Mouse (Mus musculus) forebrain, embryonic 14.5 days (tissue): ENCODE data around the gene Apbb1. TPM values are rescaled to one million over a fixed set of nuclear protein-coding genes. Genes with fewer than 3 reads are reported as not detected.

Experiments
- ATAC-seq: fragments of 200-750 bp; cut with Nextera tagmentation; 2 replicates; pipeline ENCODE4 v1.8.0; 2017; ENCODE audit warnings: mild to moderate bottlenecking, moderate library complexity
- DNase-seq: peaks from one replicate; pipeline ENCODE4 v3.0.0-alpha.2; 2015; ENCODE audit warnings: low spot score
- H3K27ac ChIP-seq: fragments of 300-500 bp; sonication (generic); 2 replicates; pipeline ENCODE4 v1.5.1; 2014; ENCODE audit warnings: low read depth, mild to moderate bottlenecking, control low read depth, low read length, moderate library complexity
- H3K27me3 ChIP-seq: fragments of 300-500 bp; sonication (generic); replicated peaks from 2 replicates; pipeline ENCODE4 v1.6.1; 2014; ENCODE audit warnings: low read length, control low read depth, mixed read lengths; ENCODE audit not compliant: control insufficient read depth, insufficient read depth
- H3K36me3 ChIP-seq: fragments of 300-500 bp; sonication (generic); 2 replicates; pipeline ENCODE4 v1.6.1; 2014; ENCODE audit warnings: low read length, control low read depth; ENCODE audit not compliant: control insufficient read depth, insufficient read depth
- H3K4me1 ChIP-seq: fragments of 300-500 bp; sonication (generic); 2 replicates; pipeline ENCODE4 v1.6.1; 2014; ENCODE audit warnings: antibody characterized with exemption, low read length, control low read depth; ENCODE audit not compliant: control insufficient read depth, insufficient read depth
- H3K4me2 ChIP-seq: fragments of 300-500 bp; sonication (generic); 2 replicates; pipeline ENCODE4 v1.6.1; 2014; ENCODE audit warnings: mild to moderate bottlenecking, control low read depth, low read length
- H3K4me3 ChIP-seq: fragments of 300-500 bp; sonication (generic); 2 replicates; pipeline ENCODE4 v1.5.1; 2014; ENCODE audit warnings: low read depth, low read length, control low read depth
- H3K9ac ChIP-seq: fragments of 300-500 bp; sonication (generic); 2 replicates; pipeline ENCODE4 v1.6.1; 2014; ENCODE audit warnings: mild to moderate bottlenecking, low read length, control low read depth, moderate library complexity
- H3K9me3 ChIP-seq: fragments of 300-500 bp; sonication (generic); replicated peaks from 2 replicates; pipeline ENCODE4 v1.6.1; 2016; ENCODE audit warnings: low read length, control low read depth, mixed read lengths; ENCODE audit not compliant: control insufficient read depth
- WGBS: fragments of 180-500 bp; shearing (Covaris S2); extraction: QIAGEN DNeasy Blood & Tissue Kit; methylation state at CpG from one replicate; pipeline ENCODE4 v1.1.7; 2014; 5-methylcytosine and 5-hydroxymethylcytosine counted together
- polyA plus RNA-seq: library from polyadenylated mRNA; unstranded; fragments of >200 nt; fragmentation: Nextera tagmentation; extraction: Ambion mirVana; gene quantifications from 2 replicates; pipeline ENCODE4 v1.2.1, GENCODE M21; 2014

Gene Apbb1
- polyA plus RNA-seq, 1 experiment from 2014 or later = 188 TPM

DNA sequence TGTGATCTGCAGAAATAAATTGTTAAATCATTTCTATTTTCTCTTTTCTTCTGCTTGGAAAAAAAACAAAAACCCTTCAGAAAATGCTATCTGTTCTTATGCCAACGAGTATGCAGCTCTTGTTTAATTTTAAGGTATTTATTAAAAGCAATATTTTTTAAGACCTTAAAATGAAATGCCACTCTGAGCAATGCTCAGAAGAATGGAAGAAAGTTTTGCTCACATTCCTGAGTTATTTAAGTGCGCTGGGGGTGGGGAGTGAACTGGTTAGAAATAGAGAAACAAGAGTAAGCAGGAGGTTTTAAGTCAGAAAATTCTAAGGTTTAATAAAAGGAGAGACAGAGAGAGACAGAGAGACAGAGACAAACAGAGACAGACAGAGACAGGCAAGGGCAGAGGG is 61.7 kb downstream of the Apbb1 start:
- Histone ChIP-seq H3K9ac (no peak overlapping the region), H3K4me1 (no peaks in the 10 kb centered on the region), H3K27me3 (no peaks in the 10 kb centered on the region), H3K36me3 (no peaks in the 10 kb centered on the region), H3K4me3 (no peak overlapping the region), H3K4me2 (no peak overlapping the region), H3K27ac (no peak overlapping the region), H3K9me3 (no peaks in the 10 kb centered on the region)
- ATAC-seq (no peak), DNase-seq (no peak)
- 82% methylated on average over 2 of the region's 2 CpGs for WGBS

DNA sequence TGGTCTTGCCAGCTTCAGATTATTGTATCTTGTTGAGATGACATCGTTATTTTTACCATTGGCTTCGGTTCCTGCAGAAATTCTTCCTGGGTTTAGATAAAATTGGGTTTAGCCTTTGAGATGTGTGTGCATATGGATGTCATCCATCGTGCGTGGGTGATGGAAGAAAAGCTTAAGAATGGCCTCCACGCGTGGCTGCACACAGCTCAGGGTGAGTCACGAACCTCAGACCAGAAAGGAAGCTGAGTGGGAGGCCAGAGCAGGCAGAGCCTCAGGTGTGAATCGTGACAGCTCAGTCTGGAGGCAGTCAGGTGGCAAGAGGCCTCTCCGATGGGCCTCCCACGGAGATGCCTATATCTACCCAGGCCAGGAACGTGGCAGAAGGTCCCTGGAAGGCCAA is 62.1 kb downstream of the Apbb1 start:
- DNase-seq (no peak), ATAC-seq (no peak)
- WGBS = 76% methylated on average over 11 of the region's 11 CpGs
- Histone ChIP-seq H3K4me3 (no peak overlapping the region), H3K9me3 (no peaks in the 10 kb centered on the region), H3K27me3 (no peaks in the 10 kb centered on the region), H3K4me1 (no peaks in the 10 kb centered on the region), H3K27ac (no peak overlapping the region), H3K9ac (no peak overlapping the region), H3K36me3 (no peaks in the 10 kb centered on the region), H3K4me2 (no peak overlapping the region)

DNA sequence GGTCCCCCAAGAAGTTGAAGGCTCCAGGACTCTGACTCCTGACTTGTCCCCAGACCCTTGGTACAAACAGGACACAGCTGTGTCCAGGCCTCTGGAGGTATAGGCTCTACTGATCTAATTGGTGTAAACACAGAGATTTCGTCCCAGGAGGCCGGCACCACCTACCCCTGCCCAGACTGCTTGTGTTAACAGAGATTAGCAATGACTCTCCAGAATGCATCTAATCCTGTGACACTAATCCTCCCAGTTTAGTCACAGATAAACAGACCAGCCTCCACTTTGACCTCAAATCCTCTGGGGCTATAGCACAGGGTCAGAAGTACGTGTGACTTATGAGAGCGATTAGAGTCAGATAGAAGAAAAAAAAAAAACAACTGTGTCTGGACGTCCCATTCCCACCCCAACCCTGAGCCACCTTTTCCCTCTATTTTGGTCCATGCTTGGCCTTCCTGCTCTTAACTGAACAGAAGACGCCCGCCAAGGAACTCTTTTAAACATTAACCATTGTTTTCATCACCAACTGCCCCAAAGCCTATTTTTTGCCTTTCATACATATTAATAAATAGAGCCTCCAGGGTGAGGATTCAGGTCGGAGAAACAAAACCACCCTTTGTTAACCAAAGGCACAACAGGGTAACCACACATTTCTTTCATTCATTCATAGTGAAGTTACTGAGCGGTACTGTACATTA is 64.6 kb downstream of the Apbb1 start:
- H3K36me3 ChIP-seq = no peaks in the 10 kb centered on the region
- DNase-seq = no peak
- 38% methylated on average over 9 of the region's 9 CpGs for WGBS
- no peaks in the 10 kb centered on the region for H3K27me3 ChIP-seq
- H3K9ac ChIP-seq = no peak overlapping the region
- ATAC-seq = no peak
- no peak overlapping the region for H3K4me2 ChIP-seq
- H3K27ac ChIP-seq = no peak overlapping the region
- H3K4me1 ChIP-seq = no peaks in the 10 kb centered on the region
- H3K4me3 ChIP-seq = no peak overlapping the region
- H3K9me3 ChIP-seq = no peaks in the 10 kb centered on the region

DNA sequence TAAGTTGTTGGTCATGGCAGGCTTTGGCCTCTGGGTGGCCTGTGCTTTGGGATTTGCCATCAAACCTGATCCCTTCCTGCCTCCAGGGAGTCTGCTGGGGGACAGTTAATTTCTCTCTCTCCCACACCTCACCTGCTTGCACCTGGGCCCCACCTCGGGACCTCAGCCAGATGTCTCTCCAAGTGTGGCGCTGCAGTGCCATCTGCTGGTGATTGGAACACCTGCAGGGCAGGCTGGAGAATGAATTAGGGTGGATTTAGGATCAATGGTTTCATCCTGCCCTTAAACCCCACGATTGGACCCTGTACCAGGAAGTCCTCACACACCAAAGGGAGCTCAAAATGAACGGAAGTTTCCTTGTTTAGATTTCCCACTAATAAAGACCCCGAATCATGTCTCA is 66.3 kb downstream of the Apbb1 start:
- no peaks in the 10 kb centered on the region for H3K27me3 ChIP-seq
- no peak overlapping the region for H3K27ac ChIP-seq
- no peaks in the 10 kb centered on the region for H3K4me1 ChIP-seq
- H3K9ac ChIP-seq = no peak overlapping the region
- no peaks in the 10 kb centered on the region for H3K36me3 ChIP-seq
- no peak overlapping the region for H3K4me2 ChIP-seq
- 11% methylated on average over 5 of the region's 5 CpGs for WGBS
- no peaks in the 10 kb centered on the region for H3K9me3 ChIP-seq
- H3K4me3 ChIP-seq = no peak overlapping the region
- DNase-seq (peak; percentile 62), ATAC-seq (peak; percentile 49)

DNA sequence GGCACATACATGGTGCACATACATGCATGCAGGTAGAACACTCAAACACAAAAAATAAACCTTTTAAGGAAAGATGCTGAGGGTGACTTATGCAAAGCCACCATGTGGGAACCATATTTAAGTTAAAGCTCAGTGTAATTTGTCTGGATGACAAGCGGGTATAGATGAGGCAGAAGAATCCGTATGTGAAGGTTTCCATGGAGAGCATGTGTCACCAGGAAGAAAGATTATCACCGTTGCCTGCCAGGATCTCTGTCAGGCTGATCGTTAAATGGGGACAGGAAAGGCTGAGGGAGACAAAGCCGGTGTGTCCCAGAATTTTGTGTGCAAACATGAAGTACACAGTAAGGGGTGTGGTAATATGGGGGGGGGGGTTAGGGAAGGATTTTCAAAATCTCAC is 66.9 kb downstream of the Apbb1 start:
- ATAC-seq (peak; percentile 31), DNase-seq (peak; percentile 23)
- Histone ChIP-seq H3K9ac (no peak overlapping the region), H3K4me2 (no peak overlapping the region), H3K36me3 (no peaks in the 10 kb centered on the region), H3K4me1 (no peaks in the 10 kb centered on the region), H3K9me3 (no peaks in the 10 kb centered on the region), H3K27ac (no peak overlapping the region), H3K27me3 (no peaks in the 10 kb centered on the region), H3K4me3 (no peak overlapping the region)
- WGBS = 49% methylated on average over 5 of the region's 5 CpGs

DNA sequence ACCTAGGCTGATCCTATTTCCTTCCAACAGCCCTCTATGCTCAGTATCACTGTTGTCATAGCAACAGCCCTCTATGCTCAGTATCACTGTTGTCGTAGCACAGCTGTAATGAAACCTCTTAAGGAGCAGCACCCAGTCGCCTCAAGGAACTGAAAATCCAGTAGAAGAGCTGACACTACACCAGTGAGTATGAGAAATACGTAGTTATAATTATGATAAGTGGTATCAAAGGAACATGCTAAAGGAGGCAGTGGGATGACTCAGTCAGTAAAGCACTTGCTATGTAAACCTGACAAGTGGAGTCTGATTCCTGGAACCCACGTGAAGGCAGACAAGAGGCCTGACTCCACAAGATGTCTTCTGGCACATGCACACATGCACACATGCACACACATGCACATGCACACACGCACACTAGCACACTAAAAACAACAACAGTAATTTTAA is 67.6 kb downstream of the Apbb1 start:
- DNase-seq (peak; percentile 54), ATAC-seq (peak; percentile 63)
- WGBS = 61% methylated on average over 5 of the region's 5 CpGs
- H3K9ac ChIP-seq = no peak overlapping the region
- no peak overlapping the region for H3K27ac ChIP-seq
- no peaks in the 10 kb centered on the region for H3K27me3 ChIP-seq
- H3K4me1 ChIP-seq = no peaks in the 10 kb centered on the region
- H3K4me2 ChIP-seq = no peak overlapping the region
- H3K4me3 ChIP-seq = no peak overlapping the region
- H3K9me3 ChIP-seq = no peaks in the 10 kb centered on the region
- no peaks in the 10 kb centered on the region for H3K36me3 ChIP-seq

DNA sequence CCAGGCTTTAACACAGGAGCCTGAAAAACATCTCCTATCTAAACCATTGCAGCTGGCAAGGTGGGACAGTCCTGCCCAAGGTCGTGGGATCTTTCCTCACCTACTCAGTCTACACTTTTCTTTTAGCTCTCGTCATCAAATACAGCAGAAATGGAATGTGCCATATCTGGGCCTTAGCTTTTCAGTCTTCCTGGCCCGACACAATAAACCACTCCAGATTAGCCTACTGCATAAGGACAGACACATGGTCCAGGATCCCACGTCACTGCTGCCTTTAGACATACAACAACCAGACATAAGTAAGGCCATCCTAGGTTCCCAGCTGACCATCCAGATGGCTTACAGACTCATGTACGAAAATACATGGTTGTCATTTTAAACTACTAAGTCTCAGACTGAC is 71.3 kb downstream of the Apbb1 start:
- Histone ChIP-seq H3K4me3 (no peak overlapping the region), H3K4me2 (no peak overlapping the region), H3K27ac (no peak overlapping the region), H3K27me3 (no peaks in the 10 kb centered on the region), H3K9ac (no peak overlapping the region), H3K4me1 (no peaks in the 10 kb centered on the region), H3K36me3 (no peaks in the 10 kb centered on the region), H3K9me3 (no peaks in the 10 kb centered on the region)
- 83% methylated on average over 5 of the region's 5 CpGs for WGBS
- no peak for DNase-seq
- ATAC-seq = no peak

Other genes with a start within 250 kb of the Apbb1 start
- not detected in 2 replicates for gene Olfr690, start 247.5 kb downstream of the Apbb1 start, polyA plus RNA-seq
- gene Olfr691, start 239.4 kb downstream of the Apbb1 start, polyA plus RNA-seq = not detected in 2 replicates
- gene Olfr692, start 213.4 kb downstream of the Apbb1 start, polyA plus RNA-seq = not detected in 2 replicates
- gene Gm5901, start 206.6 kb downstream of the Apbb1 start, polyA plus RNA-seq = not detected in 2 replicates
- 30.4 and 39.8 TPM in 2 replicates for gene Fam160a2, start 181.6 kb downstream of the Apbb1 start, polyA plus RNA-seq
- not detected in 2 replicates for gene Cnga4, start 177.1 kb downstream of the Apbb1 start, polyA plus RNA-seq
- 1.1 and 1.6 TPM in 2 replicates for gene Cckbr, start 155.9 kb downstream of the Apbb1 start, polyA plus RNA-seq
- 28.6 and 31.3 TPM in 2 replicates for gene Cavin3, start 99.4 kb downstream of the Apbb1 start, polyA plus RNA-seq
- 79.9 and 88.5 TPM in 2 replicates for gene Smpd1, start 27.3 kb downstream of the Apbb1 start, polyA plus RNA-seq
- gene Hpx, start 18.5 kb upstream of the Apbb1 start, polyA plus RNA-seq = not detected in 2 replicates
- 41.0 and 52.4 TPM in 2 replicates for gene Trim3, start 51.9 kb upstream of the Apbb1 start, polyA plus RNA-seq
- gene Timm10b, start 58.4 kb upstream of the Apbb1 start, polyA plus RNA-seq = 137 and 144 TPM in 2 replicates
- gene Arfip2, start 58.8 kb upstream of the Apbb1 start, polyA plus RNA-seq = 92.9 and 97.6 TPM in 2 replicates
- gene Gm45799, start 58.9 kb upstream of the Apbb1 start, polyA plus RNA-seq = 17.4 and 25.0 TPM in 2 replicates
- 0.96 and 1.1 TPM in 2 replicates for gene Dnhd1, start 69.2 kb upstream of the Apbb1 start, polyA plus RNA-seq
- gene Ilk, start 154.9 kb upstream of the Apbb1 start, polyA plus RNA-seq = 207 and 214 TPM in 2 replicates
- gene Rrp8, start 155.7 kb upstream of the Apbb1 start, polyA plus RNA-seq = 19.3 and 20.3 TPM in 2 replicates
- 116 and 164 TPM in 2 replicates for gene Taf10, start 162.7 kb upstream of the Apbb1 start, polyA plus RNA-seq
- gene Tpp1, start 170.6 kb upstream of the Apbb1 start, polyA plus RNA-seq = 41.1 and 44.3 TPM in 2 replicates
- gene Dchs1, start 206.0 kb upstream of the Apbb1 start, polyA plus RNA-seq = 18.3 and 21.7 TPM in 2 replicates
- gene Mrpl17, start 229.4 kb upstream of the Apbb1 start, polyA plus RNA-seq = 182 and 221 TPM in 2 replicates